Mouse (Mus musculus): Measurements from ENCODE around the gene Lrrc63.

The Lrrc63 gene

DNA sequence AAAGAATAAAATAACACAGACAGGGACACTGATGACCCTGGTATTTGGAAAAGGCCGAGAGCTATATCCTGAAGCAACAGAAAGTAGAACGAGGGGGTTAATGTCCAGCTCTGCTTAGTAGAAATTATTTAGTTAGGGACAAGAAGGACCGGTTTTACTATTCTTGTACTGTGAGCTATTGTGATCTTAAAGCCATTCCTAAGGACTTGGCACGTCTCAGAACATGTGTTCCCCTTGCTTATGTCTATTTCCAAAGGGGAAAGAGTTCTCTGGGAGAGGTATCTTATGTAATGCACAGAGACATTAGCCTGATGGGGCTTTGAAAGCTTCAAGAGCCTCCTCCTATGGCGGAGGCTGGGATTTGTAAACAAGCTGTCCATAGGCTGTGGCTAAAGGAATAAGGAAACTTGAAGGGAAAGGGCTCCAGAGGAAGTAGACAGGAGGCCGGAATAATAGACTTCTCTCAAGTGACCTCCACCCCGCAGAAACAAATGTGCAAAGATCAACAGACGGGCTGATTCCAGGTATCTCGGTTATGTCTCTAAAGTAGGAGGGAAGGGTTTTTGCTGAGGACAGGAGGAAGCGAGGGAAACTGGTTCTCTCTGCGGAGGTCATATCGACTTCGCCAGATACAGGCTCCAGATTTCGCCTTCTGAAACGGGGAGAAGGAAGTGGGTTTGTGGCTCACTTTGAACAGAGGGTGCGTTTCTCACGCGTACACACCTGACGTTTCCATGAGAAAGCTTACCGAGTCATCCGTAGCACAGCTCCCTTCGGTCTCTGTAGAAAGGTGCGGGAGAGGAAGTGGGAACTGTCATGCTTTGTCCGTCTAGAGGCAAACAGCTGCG, 5.7 kb upstream of the Lrrc63 start:
- DNase-seq (ENCODE audit: low spot score) = no peak

DNA sequence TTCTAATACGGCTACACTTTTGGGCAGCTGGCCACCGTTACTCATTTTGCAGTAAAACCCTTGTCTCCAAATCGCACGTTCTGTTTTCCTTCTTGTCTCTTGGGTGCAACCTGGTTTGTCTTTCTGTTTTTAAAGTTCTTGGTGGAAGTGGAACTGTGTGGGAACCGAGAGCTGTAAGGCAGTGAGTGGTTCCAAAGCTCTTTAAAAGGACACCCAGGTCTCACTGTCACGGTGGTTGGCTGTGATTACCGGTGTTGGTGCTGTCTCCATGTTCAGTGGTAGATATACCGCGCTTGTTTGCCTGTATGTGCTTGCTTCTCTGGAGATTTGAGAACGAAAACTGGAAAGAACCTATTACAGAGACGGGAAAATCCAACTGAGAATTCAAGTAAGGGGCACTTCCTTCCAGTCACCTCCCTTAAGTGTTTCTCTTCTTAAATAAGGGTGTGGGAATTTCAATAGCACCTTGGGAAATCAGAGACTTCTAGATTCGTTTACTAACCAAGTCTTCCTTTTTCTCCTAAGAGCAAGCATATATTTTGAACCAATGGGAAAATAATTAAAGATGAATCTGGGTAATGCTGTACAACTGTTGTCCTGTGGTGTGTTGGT, 749 bp upstream of the Lrrc63 start:
- no peak for DNase-seq (ENCODE audit: low spot score)

DNA sequence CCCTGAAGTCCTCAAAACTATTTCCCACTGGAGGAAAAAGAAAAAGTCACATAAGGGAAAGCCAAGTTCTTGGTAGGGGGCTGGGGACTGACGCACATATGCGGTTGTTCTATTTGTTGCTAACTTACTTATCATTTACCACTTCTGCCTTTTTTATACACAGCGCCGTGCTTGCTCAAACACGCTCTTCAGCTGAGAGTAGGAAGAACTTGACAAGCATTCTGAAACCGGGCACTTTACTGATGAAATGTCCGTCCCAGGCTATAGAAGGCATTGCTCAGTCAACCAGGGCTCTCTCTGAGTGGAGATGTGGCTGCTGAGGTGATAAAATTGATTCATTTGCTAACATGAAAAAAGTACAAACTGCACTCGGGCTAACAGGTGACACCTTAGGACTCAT, 9.0 kb downstream of the Lrrc63 start:
- no peak for DNase-seq (ENCODE audit: low spot score)

DNA sequence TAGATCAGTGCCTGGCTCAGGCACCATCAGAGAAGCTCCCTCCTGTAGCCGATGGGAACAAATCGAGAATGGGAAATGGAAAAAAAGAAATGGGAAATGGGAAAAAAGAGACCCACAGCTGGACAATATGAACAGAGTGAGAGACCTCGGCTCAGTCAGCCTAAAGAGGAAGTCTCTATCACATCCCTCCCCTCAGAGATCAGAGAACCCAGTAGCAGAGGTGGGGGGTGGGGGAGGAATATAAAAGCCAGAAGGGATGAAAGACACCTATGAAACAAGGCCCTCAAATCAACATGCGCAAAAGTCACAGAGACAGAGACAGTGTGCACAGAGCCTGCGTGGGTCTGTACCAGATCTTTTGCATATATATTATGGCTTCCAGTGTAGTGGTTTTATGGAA, 27.7 kb downstream of the Lrrc63 start:
- DNase-seq (ENCODE audit: low spot score) = no peak

DNA sequence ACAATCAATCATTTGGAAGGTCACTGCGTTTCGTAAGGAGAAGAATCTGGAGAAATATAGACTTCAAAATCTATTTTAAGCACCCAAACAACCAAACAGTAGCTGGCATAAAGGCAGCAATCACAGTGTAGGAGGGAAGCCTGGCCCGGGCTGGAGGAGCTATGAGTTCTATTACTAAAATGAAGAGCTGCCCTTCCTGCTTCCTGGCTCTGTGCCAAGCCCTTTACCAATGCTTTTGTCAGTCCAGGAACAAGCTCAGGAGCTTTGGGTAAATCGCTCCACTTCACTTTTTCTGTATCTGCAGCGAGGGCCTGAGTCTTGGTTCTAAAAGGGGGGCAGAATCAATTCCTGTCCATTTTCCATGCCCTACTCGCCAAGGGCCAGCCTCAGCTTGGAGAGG, 52.7 kb downstream of the Lrrc63 start:
- no peak for DNase-seq (ENCODE audit: low spot score)

DNA sequence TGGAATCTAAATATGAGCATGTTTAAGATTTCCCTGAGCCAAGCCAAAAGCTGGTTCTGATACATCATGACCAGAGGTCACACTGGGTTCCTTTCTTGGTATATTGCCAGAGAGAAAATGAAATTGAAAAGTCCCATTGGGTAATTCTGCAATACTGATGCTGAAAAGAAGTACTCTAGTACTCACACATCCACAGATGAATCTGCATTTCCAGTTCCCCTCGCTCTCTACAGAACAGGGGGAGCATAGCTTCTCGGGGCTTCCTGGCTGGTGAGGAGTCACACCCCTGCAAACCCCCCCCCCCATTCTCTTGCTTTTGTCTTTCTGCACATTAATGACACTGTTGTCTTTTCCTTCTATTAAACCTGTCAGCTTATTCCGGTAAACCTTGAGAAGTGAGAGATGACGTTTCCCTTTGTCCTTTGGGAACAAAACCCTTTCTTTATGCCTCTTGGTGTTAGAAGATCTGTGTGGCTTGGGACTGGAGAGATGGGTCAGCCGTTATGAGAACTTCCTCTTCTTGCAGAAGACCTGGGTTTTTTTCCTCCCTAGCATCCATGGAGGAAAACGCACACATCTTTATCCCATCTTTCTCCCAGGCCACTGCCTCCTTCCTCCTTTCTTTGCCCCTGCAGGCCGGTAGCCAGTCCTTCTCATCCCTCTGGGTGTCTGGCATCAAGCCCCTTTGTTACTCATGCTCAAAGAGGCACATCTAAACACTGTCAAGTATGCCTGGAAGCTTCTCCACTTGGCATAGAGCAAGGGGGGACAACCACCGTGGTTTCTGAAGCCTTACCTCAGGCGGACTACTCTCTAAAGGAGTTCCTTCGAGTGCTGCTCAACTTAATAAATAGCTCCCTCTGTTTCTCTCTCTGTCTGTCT, 55.1 kb downstream of the Lrrc63 start:
- DNase-seq (ENCODE audit: low spot score) = no peak

DNA sequence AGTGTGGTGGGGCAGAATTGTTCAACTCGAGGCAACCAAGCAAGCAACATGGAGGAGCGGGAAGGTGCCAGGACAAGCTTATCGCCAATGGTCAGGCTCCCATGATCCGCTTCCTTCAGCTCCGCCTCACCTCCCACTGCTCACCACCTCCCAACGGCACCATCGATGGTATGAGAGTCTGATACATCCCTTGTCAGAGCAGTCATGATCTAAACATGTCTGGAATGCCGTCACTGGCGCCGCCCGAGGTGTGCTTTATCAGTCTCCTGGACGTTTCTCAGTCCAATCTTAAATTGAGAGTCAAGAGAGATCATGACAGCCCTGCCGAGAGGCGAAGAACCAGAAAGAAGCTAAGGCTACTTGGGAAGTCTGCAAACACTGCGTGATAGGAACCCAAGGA, 59.6 kb downstream of the Lrrc63 start:
- no peak for DNase-seq (ENCODE audit: low spot score)

DNA sequence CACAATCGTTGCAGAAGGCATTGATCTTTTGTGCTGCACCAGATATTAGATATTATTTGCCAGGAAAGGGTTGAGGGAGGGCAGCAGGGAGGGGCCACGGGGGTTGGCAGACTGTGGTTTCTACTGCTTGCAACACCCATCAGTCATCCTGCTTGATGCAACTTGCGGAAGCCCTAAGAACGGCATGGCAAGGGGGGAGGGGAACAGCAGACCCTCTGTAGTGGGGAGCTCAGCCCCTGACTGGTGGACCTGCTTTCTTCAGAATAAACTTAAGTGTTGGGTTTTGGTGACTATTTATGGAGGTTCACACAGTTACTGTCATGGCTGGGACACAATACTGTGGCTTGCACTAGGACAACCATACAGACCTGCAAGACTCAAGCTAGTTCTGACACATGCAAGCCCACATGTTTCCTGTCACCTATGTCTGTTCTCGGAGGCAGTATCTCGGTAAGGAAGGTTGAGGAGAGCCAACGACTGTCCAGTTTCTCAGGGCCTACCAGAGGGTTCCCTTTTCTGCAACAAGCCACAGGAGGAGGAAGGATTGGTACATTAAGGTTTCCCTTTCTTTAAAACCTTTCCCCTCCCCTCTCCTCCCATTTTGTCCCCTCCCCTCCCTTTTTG, 61.2 kb downstream of the Lrrc63 start:
- DNase-seq (ENCODE audit: low spot score) = no peak

DNA sequence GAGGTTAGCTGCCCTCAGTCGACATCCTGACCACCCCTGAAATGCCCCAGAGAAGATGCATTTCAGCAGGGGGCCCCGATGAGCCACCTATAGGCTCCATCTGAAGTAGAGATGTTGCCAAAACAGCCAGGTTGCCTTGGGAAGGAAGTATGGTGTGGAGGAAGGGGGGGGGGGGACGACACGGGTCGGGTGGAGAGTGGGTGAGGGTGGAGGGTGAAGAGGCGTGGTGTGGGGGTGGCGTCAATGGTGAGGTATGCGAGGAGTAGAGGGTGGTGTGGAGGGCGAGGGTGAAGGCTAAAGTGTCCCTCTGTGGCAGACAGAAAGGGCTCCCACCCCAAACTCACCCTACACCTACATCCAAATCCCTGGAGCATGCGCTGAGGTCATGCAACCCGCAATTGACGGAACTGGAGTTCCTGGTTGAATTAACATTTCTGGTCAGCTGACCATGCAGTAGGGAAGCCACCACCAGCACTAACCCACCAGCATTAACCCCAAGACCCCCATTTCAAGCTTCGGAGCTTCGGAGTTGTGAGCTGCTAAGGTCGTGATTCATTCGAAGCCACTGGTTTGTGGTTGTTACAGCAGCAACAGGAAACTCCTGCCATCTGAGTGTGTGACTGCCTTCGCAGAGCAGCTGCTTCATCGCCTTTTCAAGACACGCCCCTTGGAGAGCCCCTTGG, 62.1 kb downstream of the Lrrc63 start:
- DNase-seq (ENCODE audit: low spot score) = no peak

DNA sequence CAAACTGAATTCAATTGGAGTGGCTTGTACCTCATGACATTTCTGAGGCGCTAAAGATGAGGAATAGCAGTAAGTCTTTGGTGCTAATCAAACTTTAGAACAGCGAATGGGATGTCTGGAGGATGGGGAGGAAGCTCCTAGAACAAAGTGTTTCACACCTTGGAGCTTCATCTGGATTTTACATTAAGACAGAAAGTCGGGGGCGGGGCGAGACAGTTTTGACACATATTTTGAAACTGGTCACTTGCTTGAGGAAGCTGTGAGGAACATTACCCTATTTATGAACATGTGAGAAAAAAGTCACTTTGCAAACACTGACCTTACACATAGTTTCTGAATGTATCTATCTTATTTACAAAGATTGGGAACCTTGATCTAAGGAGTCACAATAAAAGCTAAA, 65.5 kb downstream of the Lrrc63 start:
- DNase-seq (ENCODE audit: low spot score) = no peak

DNA sequence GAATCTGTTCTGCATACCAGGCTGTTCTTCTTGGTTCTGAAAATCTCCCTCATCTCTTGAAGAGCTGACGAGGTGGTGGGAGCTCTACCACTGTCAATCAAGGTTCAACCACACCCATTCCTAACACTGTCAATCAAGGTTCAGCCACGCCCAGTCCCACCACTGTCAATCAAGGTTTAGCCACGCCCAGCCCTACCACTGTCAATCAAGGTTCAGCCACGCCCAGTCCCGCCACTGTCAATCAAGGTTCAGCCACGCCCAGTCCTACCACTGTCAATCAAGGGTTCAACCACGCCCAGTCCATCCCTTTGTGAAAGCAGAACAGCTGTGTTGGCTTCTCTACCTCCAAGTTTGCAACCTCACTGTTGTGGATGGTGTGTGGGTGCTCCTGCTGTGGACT, 66.2 kb downstream of the Lrrc63 start:
- DNase-seq (ENCODE audit: low spot score) = no peak

DNA sequence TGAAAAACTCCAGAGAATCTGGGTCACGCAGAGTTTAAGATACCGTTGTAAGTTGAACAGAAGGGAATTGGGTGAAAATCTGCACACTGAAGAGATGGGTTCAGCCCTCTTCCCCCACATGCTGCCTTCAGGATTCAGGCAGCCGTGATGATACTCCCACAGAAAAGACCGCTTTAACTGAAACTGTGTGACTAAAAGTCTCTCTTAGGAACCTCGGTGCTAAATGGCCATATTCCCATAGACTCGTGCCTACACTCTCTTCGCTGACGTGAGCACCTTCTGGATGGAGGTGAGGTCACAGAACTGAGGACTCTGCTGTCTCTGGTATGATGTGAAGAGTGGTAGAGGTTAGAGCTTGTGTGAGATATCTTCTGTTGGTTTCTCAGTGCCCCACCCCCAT, 66.7 kb downstream of the Lrrc63 start:
- DNase-seq (ENCODE audit: low spot score) = no peak

DNA sequence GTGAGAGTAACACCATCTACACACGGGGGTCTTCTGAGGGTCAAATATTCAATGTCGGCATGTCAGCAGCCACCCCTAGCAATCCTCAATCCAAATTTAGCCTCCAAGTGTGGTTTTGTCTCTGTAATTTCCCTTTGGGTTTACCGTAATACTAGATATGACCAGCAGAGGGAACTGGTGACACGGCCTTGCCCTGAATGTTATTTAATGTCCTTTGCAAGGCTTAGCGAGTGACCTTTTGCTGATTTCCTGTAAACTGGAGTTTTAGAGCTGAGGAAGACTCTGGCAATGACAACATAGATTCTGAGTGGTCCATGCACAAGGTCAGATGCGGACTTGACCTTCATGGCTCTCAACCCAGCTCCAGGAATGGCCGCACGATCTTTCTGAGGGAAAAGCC, 70.1 kb downstream of the Lrrc63 start:
- DNase-seq (ENCODE audit: low spot score) = no peak

DNA sequence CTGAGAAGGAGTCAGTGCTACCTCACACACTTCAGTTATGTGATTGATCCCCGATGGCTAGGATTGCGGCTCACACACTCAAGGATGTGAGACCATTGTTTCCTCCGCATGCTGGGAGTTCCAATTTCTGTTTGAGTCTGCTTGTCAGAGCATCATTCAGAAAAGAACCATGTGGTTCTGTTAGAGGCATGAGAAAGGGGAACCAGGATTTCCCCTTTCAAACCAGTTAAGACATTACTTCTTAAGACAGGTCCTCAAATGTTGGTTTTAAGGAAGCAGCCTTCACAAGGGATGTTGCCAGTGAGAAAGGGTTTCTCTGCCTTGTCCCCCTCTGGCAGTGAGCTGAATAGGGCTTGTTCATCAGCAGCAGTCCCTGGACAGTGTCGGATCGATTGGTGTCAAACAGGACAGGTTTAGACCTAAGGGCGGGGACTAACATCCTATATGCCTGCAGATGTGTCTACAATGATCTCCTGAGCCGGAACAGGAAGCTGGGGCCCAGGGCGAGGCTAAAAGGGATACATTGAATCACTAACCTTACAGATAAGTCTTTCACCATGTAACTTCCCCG, 73.7 kb downstream of the Lrrc63 start:
- no peak for DNase-seq (ENCODE audit: low spot score)

DNA sequence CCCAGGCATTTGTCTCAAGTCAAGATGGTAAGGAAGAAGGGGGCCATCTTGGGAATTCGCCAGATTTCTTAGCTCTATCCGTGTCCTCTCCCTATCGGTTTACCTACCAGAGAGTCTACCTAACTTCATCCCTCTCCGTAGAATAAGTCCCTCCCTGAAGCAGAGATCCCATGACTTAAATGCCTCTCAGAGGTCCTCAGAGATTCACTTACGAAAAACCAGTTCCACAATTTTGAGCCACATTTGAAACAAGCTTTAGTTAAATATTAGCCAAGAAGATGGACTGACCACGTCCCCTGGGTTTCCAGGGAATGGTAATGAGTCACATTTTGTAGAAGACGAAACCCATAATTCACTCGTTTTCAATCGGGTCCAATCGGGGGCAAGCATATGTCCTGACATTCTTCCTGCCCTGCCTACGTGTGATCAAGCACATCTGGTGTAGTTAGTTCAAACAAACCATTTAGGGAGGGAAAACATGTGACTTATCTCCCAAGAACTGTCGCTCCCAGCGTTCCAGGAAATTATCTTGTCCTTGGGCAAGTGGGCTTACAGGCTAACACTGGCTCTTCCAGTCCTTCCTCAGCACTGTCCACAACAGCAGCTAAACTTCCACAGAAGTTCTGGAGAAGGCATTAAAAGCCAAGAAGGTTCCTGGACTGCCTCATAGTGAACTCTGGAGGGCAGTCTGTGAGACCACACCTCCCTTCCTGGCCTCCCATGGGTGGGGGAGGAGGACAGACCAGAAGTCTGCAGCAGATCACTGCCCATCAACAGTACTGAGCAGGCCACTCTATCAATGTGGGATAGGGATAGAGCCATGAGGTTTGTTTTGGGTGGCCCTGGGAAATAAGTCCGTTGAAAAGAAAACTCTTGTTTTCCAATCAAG, 76.0 kb downstream of the Lrrc63 start:
- DNase-seq (ENCODE audit: low spot score) = no peak

DNA sequence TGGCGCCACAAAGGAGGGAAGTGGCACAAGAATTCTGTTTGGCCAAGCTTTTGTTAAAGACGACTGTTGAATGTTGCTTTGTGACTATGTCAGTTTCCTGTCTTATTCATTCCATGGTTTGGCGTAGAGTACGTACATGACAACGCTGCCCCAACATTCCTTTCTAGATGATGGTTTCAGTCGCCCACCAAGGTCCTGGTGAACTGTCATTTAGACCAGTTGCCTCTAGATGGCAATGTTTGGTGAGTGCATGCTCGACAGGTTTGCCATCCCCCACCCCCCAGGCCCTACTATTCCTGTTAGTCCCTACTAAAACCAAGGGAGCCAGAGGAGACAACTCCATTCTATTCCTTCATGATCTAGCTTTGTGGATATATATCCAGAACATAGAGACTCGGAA, 78.2 kb downstream of the Lrrc63 start:
- DNase-seq (ENCODE audit: low spot score) = no peak

DNA sequence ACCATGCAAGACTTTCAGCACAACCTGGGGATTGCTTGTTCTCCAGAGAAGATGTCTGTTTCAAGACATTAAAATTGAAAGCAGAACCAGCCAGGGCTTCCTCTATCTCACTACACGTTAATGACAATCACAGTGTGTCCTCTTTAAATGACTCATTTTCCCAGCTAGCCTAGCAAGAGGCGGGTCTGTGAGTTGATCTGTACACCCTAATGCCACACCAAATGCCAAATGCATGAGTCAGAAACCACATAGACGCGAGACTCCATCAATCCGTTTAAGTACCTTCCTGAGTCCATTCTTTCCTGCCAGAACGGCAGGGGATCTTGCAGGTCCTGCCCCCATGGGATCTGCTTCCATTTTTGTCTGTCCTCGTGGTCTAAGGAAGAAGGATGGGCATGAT, 85.5 kb downstream of the Lrrc63 start:
- DNase-seq (ENCODE audit: low spot score) = no peak

DNA sequence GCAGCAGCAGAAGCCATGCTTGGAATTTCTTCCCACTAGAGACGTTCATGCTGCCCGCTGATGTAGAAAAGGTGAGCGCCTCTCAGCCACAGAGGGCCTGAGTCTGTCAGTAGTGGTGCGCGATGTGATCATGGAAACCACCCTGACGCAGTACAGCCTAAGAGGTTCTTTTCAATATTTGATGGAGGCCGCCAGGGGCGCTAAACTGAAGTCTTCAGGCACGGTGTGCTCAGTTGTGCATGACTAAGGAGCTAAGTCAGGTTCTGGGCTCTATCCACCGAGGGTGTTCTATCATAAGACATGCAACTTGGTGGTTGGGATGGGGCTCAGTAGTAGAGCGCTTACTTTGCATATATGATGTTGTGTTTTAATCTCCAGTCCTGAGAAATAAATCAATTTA, 95.2 kb downstream of the Lrrc63 start:
- DNase-seq (ENCODE audit: low spot score) = no peak

Data from layer of hippocampus, adult 11-12 months (tissue).